Mouse (Mus musculus): ENCODE results near the gene Atp13a5.

Gene Atp13a5

DNA sequence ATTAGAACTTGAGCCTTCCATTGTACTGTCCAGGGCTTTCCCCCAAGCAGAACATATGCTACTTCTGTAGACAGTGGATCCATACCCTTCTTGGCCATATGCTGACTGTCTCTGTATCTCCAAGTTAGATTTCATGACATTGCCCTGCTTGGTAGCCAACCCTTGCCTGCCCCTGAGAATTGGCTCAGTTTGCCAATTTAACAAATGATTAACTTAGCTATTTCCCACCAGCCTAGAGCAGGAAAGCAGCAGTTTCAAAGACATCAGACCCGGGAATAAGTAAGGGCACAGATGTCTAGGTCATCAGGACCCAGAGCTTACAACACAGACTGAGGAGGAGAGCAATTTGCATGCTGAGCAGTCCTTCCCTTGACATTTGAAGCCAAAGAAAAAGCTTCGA, 173.0 kb downstream of the Atp13a5 start:
- no peak for DNase-seq (ENCODE audit: low spot score in 2 of 2)

DNA sequence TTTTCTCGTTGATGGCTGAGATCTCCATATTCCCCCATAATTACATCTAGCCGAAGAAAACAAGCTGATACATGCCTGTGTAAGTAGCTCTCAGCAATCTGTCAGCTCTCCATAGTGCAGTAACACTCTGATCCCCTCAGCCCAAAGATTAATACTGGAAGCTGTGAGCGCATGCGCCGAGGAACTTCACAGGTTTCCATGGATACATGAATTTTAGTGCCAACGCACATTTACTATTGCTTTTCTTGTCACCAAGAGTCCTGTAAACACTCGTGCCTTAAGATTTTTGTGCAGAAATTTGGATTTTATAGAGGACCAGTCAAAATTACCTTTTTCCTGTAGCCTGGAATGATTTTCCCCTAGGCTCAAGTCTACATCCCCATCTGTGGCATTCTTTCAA, 173.7 kb downstream of the Atp13a5 start:
- DNase-seq (ENCODE audit: low spot score in 2 of 2), result no peak

DNA sequence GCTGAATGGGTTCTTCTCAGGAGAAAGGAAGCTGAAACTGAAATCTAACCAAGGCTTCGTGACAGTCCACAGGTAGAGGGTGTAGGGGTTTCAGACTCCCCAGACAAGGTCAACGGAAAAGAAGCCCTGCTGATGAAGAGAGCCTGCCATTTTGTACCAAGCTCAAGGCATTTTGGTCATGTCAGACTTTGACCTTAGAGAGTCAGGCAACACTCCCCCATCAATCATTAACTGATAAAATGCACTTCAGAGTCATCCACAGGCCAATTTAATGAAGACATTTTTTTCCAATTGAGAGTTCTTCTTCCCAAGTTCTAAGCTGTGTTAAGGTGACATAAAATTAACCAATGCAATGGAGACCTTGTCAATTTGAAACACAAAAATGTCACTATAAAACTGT, 177.4 kb downstream of the Atp13a5 start:
- DNase-seq (ENCODE audit: low spot score in 2 of 2), result no peak

DNA sequence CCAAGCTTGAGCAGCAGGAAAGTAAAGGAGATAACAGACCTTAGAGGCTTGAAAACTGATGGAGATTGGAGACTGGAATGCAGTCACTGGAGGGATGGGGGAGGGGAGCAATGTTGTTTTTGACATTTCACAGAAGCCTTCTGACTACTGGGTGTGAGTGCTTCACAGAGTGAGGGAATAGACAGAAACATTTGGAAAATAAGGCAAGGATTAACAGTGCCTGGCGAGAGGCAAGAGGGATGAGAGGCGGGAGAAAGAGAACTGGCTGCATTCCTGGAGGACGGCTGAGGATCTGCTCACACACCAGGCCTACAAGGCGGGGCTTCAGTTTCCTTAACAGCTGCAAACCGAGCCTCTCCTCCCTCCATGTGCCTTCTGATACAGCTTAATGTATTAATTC, 180.1 kb downstream of the Atp13a5 start:
- DNase-seq (ENCODE audit: low spot score in 2 of 2), result no peak

DNA sequence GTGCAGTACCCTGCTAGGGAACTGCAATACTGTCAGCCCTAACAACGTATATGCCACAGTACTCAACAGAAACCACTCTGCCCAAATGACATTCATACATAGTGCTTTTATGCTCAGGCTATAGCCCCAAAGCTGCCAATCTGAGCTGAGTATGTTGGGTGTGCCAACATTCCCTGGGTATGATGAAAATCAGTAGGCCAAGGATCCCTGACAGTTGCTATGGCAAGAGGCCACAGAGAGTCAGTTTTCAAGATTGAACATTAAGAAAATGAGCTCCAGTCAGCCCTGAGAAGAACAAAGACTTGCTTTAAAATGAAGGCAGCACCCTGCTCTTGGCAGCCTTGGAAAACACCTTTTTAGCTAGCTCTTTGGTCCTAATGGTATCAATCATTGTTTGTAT, 183.4 kb downstream of the Atp13a5 start:
- DNase-seq (ENCODE audit: low spot score in 2 of 2), result no peak

DNA sequence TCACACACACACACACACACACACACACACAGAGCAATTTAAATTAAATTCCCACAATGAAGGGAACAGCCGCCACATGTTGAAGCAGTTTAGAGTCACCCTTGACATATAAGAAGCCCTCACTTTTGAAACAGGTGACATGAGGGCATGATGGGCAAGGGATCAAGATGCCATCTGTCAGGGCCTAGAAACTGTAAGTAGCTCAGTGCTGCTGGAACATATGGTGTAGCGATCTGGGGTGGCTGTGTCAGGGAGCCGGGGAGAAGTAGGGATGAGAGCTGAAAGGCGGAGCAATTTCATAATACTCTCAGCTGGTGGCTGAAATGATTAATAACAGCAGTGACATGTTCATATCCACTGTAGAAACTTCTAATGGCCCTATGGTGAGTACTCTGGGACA, 184.6 kb downstream of the Atp13a5 start:
- DNase-seq (ENCODE audit: low spot score in 2 of 2), result no peak

DNA sequence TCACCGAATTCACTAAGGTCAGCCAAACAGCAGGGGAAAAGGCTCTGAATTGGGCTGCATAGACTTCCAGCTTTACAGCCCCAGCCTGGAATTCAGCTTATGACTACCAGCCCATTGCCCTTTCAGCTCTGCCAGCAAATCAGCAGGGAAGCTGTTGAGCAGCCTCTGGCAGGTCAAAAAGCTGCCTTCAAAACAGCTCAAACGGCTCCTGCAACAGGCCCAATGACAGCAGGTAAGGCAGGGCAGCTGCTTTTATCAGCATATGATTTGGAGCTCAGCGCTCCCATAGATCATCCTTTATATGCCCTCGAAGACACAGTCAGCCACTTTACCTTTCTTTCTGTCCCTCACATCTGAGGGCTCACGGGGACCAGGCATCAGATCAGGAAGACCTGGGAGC, 185.6 kb downstream of the Atp13a5 start:
- no peak for DNase-seq (ENCODE audit: low spot score in 2 of 2)

All from spleen, postnatal 36 days (tissue).